Mouse (Mus musculus) bone marrow macrophage, adult 2 months (primary cell): ENCODE measurements around the gene Itsn1.

Source experiments
- CTCF ChIP-seq: IDR thresholded peaks from 2 replicates; pipeline ENCODE4 v1.5.1; 2012; ENCODE audit warnings: low read depth, mild to moderate bottlenecking, low read length, moderate library complexity
- POLR2A ChIP-seq: IDR thresholded peaks from 2 replicates; pipeline ENCODE4 v1.6.1; 2012; ENCODE audit warnings: mild to moderate bottlenecking, low read depth, low read length, borderline replicate concordance

GRCm38 (mm10) chr16:91903801-91904506 lies 174.9 kb downstream of the Itsn1 start:
- no peak for TF ChIP-seq POLR2A
- no peak for TF ChIP-seq CTCF
